Mouse (Mus musculus): ENCODE results near the gene Rpgrip1. TPM values are rescaled to one million over a fixed set of nuclear protein-coding genes. Genes with fewer than 3 reads are reported as not detected.
A peak's percentile ranks its signal among the peaks of the same experiment; 100 is the strongest.

Rpgrip1 gene
- polyA plus RNA-seq, 1 experiment from 2014 or later = 29.4 TPM

- Histone ChIP-seq H3K9ac (ENCODE audit: low read length) (peak overlapping the region; percentile 98), H3K4me3 (ENCODE audit: low read depth, low read length) (peak overlapping the region; percentile 99), H3K4me1 (replicated peaks; ENCODE audit: control insufficient read depth, insufficient read depth) (0 out of 2 replicates have a peak, but pooled peaks cover 2% of the 10 kb centered on the region), H3K27me3 (ENCODE audit: control insufficient read depth, insufficient read depth, low read length) (no peaks in the 10 kb centered on the region), H3K36me3 (ENCODE audit: control insufficient read depth, insufficient read depth, low read length) (peaks cover 5% of the 10 kb centered on the region; the same call in 1 of the 2 replicates), H3K27ac (replicated peaks) (peak overlapping the region; percentile 99), H3K9me3 (ENCODE audit: control insufficient read depth, low read length) (no peaks in the 10 kb centered on the region), H3K4me2 (replicated peaks; ENCODE audit: low read depth) (peak overlapping the region; percentile 90)
- WGBS = under 1% methylated on average over 59 of the region's 59 CpGs
- TF ChIP-seq CTCF (IDR thresholded peaks at IDR 0.05; ENCODE audit: low read depth) = no peak
- TF ChIP-seq EP300 (optimal IDR thresholded peaks at IDR 0.05) = no peak
- peak; percentile 18 for ATAC-seq (ENCODE audit: low FRiP score, low TSS enrichment)
- DNase-seq (ENCODE audit: low spot score) = no peak
These were observed 86.0 kb downstream of the Rpgrip1 start for GRCm38 (mm10) chr14:52196230-52197155.

DNA sequence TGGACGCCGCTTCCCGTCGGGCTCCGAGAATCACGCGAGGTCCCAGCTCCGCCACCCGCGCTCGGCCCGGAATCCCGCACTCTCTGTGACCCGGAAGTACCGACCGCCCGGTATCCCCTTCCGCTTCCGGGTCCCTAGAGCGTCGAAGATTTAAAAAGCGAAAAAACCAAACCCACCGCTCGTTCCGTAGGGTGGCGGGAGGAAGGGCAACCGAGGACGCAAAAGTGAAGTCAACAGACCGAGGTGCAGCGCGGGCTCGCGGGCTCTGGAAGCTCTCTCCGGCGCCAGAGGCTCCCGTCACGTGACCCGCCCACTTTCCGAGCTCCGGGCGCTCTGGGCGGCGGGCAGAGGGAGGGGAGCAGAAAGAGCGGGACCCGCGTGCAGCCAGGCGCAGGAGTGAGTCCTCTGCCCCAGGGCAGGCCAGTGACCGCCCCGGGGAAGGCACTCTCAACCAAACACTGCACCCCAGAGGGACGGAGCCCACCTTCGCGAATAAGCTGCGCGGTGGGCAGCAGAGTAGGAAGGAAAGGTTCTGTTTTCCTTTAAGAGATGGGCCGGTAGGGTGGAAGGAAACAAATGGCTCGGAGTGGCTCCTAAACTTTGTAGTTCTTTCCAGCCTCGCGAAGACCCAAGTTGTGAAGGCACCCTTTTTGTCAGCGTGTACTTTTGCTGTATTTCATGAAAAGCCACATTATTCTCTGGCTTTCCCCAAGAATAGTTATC is 86.8 kb downstream of the Rpgrip1 start, which contains the start of gene Supt16:
Gene Supt16, minus strand, starts transcription at position 261 of the 723 bp plus-strand sequence.
- H3K4me3 ChIP-seq (ENCODE audit: low read depth, low read length) = peak within 1 kb of the TSS; percentile 99
- no peaks in the 10 kb centered on the region for H3K9me3 ChIP-seq (ENCODE audit: control insufficient read depth, low read length)
- no peaks in the 10 kb centered on the region for H3K27me3 ChIP-seq (ENCODE audit: control insufficient read depth, insufficient read depth, low read length)
- no peak for TF ChIP-seq CTCF (IDR thresholded peaks at IDR 0.05; ENCODE audit: low read depth)
- TF ChIP-seq EP300 (optimal IDR thresholded peaks at IDR 0.05) = no peak
- ATAC-seq (ENCODE audit: low FRiP score, low TSS enrichment) = peak; percentile 97
- H3K36me3 ChIP-seq (ENCODE audit: control insufficient read depth, insufficient read depth, low read length) = peaks cover 10% of the 10 kb centered on the region; the same call in 1 of the 2 replicates
- peak within 1 kb of the TSS; percentile 99 for H3K27ac ChIP-seq (replicated peaks)
- under 1% methylated on average over 59 of the region's 59 CpGs for WGBS
- DNase-seq (ENCODE audit: low spot score) = peak; percentile 91
- H3K4me2 ChIP-seq (replicated peaks; ENCODE audit: low read depth) = peak within 1 kb of the TSS; percentile 90
- 0 out of 2 replicates have a peak, but pooled peaks cover 2% of the 10 kb centered on the region for H3K4me1 ChIP-seq (replicated peaks; ENCODE audit: control insufficient read depth, insufficient read depth)
- peak within 1 kb of the TSS; percentile 98 for H3K9ac ChIP-seq (ENCODE audit: low read length)

DNA sequence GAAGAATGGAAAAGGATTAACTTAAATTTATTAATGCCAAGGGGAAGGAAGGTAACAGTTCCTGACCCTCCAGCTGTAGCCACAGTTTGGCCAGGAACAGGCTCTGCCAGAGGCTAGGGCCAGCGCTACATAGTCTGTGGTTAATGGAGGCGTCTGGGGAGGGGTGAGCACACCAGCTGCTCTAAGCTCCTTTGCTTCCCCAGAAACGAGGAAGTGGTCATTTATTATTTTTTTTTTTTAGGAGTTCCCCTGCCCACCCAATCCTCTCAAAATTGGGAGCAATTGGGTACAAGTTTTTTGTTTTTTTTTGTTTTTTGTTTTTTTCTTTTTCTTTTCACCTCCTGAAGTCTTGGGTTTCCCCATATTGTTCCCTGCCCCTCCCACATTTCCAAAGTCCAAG is 87.6 kb downstream of the Rpgrip1 start:
- H3K9ac ChIP-seq (ENCODE audit: low read length) = no peak overlapping the region
- H3K27ac ChIP-seq (replicated peaks) = no peak overlapping the region
- ATAC-seq (ENCODE audit: low FRiP score, low TSS enrichment) (no peak), DNase-seq (ENCODE audit: low spot score) (no peak)
- peak overlapping the region; percentile 90 for H3K4me2 ChIP-seq (replicated peaks; ENCODE audit: low read depth)
- 0 out of 2 replicates have a peak, but pooled peaks cover 2% of the 10 kb centered on the region for H3K4me1 ChIP-seq (replicated peaks; ENCODE audit: control insufficient read depth, insufficient read depth)
- H3K9me3 ChIP-seq (ENCODE audit: control insufficient read depth, low read length) = no peaks in the 10 kb centered on the region
- no peaks in the 10 kb centered on the region for H3K27me3 ChIP-seq (ENCODE audit: control insufficient read depth, insufficient read depth, low read length)
- no peak for TF ChIP-seq EP300 (optimal IDR thresholded peaks at IDR 0.05)
- TF ChIP-seq CTCF (IDR thresholded peaks at IDR 0.05; ENCODE audit: low read depth) = no peak
- peak overlapping the region; percentile 99; the same call in 1 of the 2 replicates for H3K4me3 ChIP-seq (ENCODE audit: low read depth, low read length)
- peaks cover 10% of the 10 kb centered on the region; the same call in 1 of the 2 replicates for H3K36me3 ChIP-seq (ENCODE audit: control insufficient read depth, insufficient read depth, low read length)
- WGBS = 9% methylated on average over 3 of the region's 3 CpGs

GRCm38 (mm10) chr14:52199412-52199811 is 88.9 kb downstream of the Rpgrip1 start:
- H3K27me3 ChIP-seq (ENCODE audit: control insufficient read depth, insufficient read depth, low read length) = no peaks in the 10 kb centered on the region
- no peak overlapping the region for H3K4me3 ChIP-seq (ENCODE audit: low read depth, low read length)
- ATAC-seq (ENCODE audit: low FRiP score, low TSS enrichment) (no peak), DNase-seq (ENCODE audit: low spot score) (no peak)
- 86% methylated on average over 4 of the region's 4 CpGs for WGBS
- no peak overlapping the region for H3K27ac ChIP-seq (replicated peaks)
- H3K4me2 ChIP-seq (replicated peaks; ENCODE audit: low read depth) = no peak overlapping the region
- TF ChIP-seq EP300 (optimal IDR thresholded peaks at IDR 0.05) (no peak), CTCF (IDR thresholded peaks at IDR 0.05; ENCODE audit: low read depth) (no peak)
- peaks cover 17% of the 10 kb centered on the region for H3K36me3 ChIP-seq (ENCODE audit: control insufficient read depth, insufficient read depth, low read length)
- H3K9me3 ChIP-seq (ENCODE audit: control insufficient read depth, low read length) = no peaks in the 10 kb centered on the region
- no peak overlapping the region for H3K9ac ChIP-seq (ENCODE audit: low read length)
- H3K4me1 ChIP-seq (replicated peaks; ENCODE audit: control insufficient read depth, insufficient read depth) = 0 out of 2 replicates have a peak, but pooled peaks cover 2% of the 10 kb centered on the region

Other genes starting within 250 kb of the Rpgrip1 start
- gene Mettl17, start 225.9 kb upstream of the Rpgrip1 start, polyA plus RNA-seq (2015; fragmentation: Nextera tagmentation; extraction: Ambion mirVana) = 22.7 and 24.0 TPM in 2 replicates
- 1.1 and 1.4 TPM in 2 replicates for gene Slc39a2, start 217.8 kb upstream of the Rpgrip1 start, polyA plus RNA-seq (2015; fragmentation: Nextera tagmentation; extraction: Ambion mirVana)
- 71.6 and 79.4 TPM in 2 replicates for gene Ndrg2, start 196.5 kb upstream of the Rpgrip1 start, polyA plus RNA-seq (2015; fragmentation: Nextera tagmentation; extraction: Ambion mirVana)
- gene Tppp2, start 192.3 kb upstream of the Rpgrip1 start, polyA plus RNA-seq (2015; fragmentation: Nextera tagmentation; extraction: Ambion mirVana) = not detected in 2 replicates
- 0.07 TPM in 1 of 2 replicates, not detected in the other for gene Rnase13, start 187.9 kb upstream of the Rpgrip1 start, polyA plus RNA-seq (2015; fragmentation: Nextera tagmentation; extraction: Ambion mirVana)
- gene Arhgef40, start 126.0 kb upstream of the Rpgrip1 start, polyA plus RNA-seq (2015; fragmentation: Nextera tagmentation; extraction: Ambion mirVana) = 32.9 and 36.4 TPM in 2 replicates
- 4.6 and 4.9 TPM in 2 replicates for gene Tmem253, start 95.0 kb upstream of the Rpgrip1 start, polyA plus RNA-seq (2015; fragmentation: Nextera tagmentation; extraction: Ambion mirVana)
- 18.1 and 18.5 TPM in 2 replicates for gene Zfp219, start 90.0 kb upstream of the Rpgrip1 start, polyA plus RNA-seq (2015; fragmentation: Nextera tagmentation; extraction: Ambion mirVana)
- gene Olfr221, start 68.2 kb upstream of the Rpgrip1 start, polyA plus RNA-seq (2015; fragmentation: Nextera tagmentation; extraction: Ambion mirVana) = not detected in 2 replicates
- gene Hnrnpc, start 6.7 kb upstream of the Rpgrip1 start, polyA plus RNA-seq (2015; fragmentation: Nextera tagmentation; extraction: Ambion mirVana) = 162 and 167 TPM in 2 replicates
- gene Supt16, start 86.7 kb downstream of the Rpgrip1 start, polyA plus RNA-seq (2015; fragmentation: Nextera tagmentation; extraction: Ambion mirVana) = 15.2 and 20.0 TPM in 2 replicates
- 12.6 and 14.2 TPM in 2 replicates for gene Chd8, start 147.1 kb downstream of the Rpgrip1 start, polyA plus RNA-seq (2015; fragmentation: Nextera tagmentation; extraction: Ambion mirVana)
- 21.5 and 22.9 TPM in 2 replicates for gene Tox4, start 168.4 kb downstream of the Rpgrip1 start, polyA plus RNA-seq (2015; fragmentation: Nextera tagmentation; extraction: Ambion mirVana)
- gene Rab2b, start 168.8 kb downstream of the Rpgrip1 start, polyA plus RNA-seq (2015; fragmentation: Nextera tagmentation; extraction: Ambion mirVana) = 6.9 and 7.3 TPM in 2 replicates
- 13.7 and 15.9 TPM in 2 replicates for gene Mettl3, start 194.4 kb downstream of the Rpgrip1 start, polyA plus RNA-seq (2015; fragmentation: Nextera tagmentation; extraction: Ambion mirVana)
- gene Sall2, start 218.1 kb downstream of the Rpgrip1 start, polyA plus RNA-seq (2015; fragmentation: Nextera tagmentation; extraction: Ambion mirVana) = 1.9 and 2.1 TPM in 2 replicates
- not detected in 2 replicates for gene Olfr1513, start 245.7 kb downstream of the Rpgrip1 start, polyA plus RNA-seq (2015; fragmentation: Nextera tagmentation; extraction: Ambion mirVana)